Mouse (Mus musculus) ovary, postnatal 10 days (tissue): ENCODE measurements around the gene Spi1.
"Not testable (repeated sequence)": the region's sequence is repeated elsewhere in the genome, so short reads cannot be mapped to it uniquely, and the experiment has no call there.

Experiments
- DNase-seq: peaks from one replicate; pipeline ENCODE4 v3.0.0; 2022; ENCODE audit warnings: low spot score

Spi1 gene

GRCm38 (mm10) chr2:91081775-91082695 lies at the start of gene Spi1:
Spi1 (plus strand) TSS chr2:91082390.
- no peak for DNase-seq

GRCm38 (mm10) chr2:91033000-91033399 lies 49.2 kb upstream of the Spi1 start:
- no peak for DNase-seq

GRCm38 (mm10) chr2:91035385-91035784 lies 46.8 kb upstream of the Spi1 start, which contains the start of gene Rapsn:
Rapsn (plus strand) TSS chr2:91035620.
- DNase-seq, result no peak

GRCm38 (mm10) chr2:91041786-91042185 lies 40.4 kb upstream of the Spi1 start:
- DNase-seq, result no peak

GRCm38 (mm10) chr2:91042651-91043398 lies 39.4 kb upstream of the Spi1 start:
- DNase-seq, result no peak

- DNase-seq, result no peak
Measured at GRCm38 (mm10) chr2:91044727-91045126, 37.5 kb upstream of the Spi1 start.

GRCm38 (mm10) chr2:91045805-91046204 lies 36.4 kb upstream of the Spi1 start:
- DNase-seq, result not testable (repeated sequence)

- DNase-seq, result no peak
Measured at GRCm38 (mm10) chr2:91047359-91047758, 34.8 kb upstream of the Spi1 start.

- DNase-seq, result no peak
Measured at GRCm38 (mm10) chr2:91051917-91052316, 30.3 kb upstream of the Spi1 start.

- DNase-seq, result no peak
Measured at GRCm38 (mm10) chr2:91052752-91053151, 29.4 kb upstream of the Spi1 start.

- DNase-seq, result no peak
Measured at GRCm38 (mm10) chr2:91053181-91053933, 28.8 kb upstream of the Spi1 start.

GRCm38 (mm10) chr2:91053934-91054382 lies 28.2 kb upstream of the Spi1 start, which contains the start of gene Psmc3:
Psmc3 (plus strand) TSS chr2:91054009.
- DNase-seq, result peak; percentile 92

- no peak for DNase-seq
Measured at GRCm38 (mm10) chr2:91058435-91058834, 23.8 kb upstream of the Spi1 start.

- no peak for DNase-seq
Measured at GRCm38 (mm10) chr2:91059376-91059775, 22.8 kb upstream of the Spi1 start.

- no peak for DNase-seq
Measured at GRCm38 (mm10) chr2:91060544-91061355, 21.4 kb upstream of the Spi1 start.

GRCm38 (mm10) chr2:91061849-91062481 lies 20.2 kb upstream of the Spi1 start:
- DNase-seq, result no peak

- DNase-seq, result no peak
Measured at GRCm38 (mm10) chr2:91062779-91063606, 19.2 kb upstream of the Spi1 start.

GRCm38 (mm10) chr2:91064211-91064610 lies 18.0 kb upstream of the Spi1 start:
- DNase-seq, result no peak

GRCm38 (mm10) chr2:91065544-91065943 lies 16.6 kb upstream of the Spi1 start:
- no peak for DNase-seq

- DNase-seq, result no peak
Measured at GRCm38 (mm10) chr2:91066455-91066854, 15.7 kb upstream of the Spi1 start.
